Comparison of ENCODE assay signal across 8 mouse cellular contexts in genomic region chr5:124249614-124250591, GRCm38 (mm10). TPM values are rescaled to one million over a fixed set of nuclear protein-coding genes. Genes with fewer than 3 reads are reported as not detected.
DNase-seq lines count a peak whose midpoint lies in the region; ATAC-seq and TF ChIP-seq lines count a peak whose summit lies in the region.

Gene Pitpnm2 (minus strand): TSS chr5:124249760.

- H3K27ac ChIP-seq in cerebellum, adult 2 months (ENCODE audit: insufficient read depth, low read length), result peak within 1 kb of the TSS; percentile 85
- peak within 1 kb of the TSS; percentile 92 for H3K27ac ChIP-seq in gastrocnemius, adult 2 months
- H3K27ac ChIP-seq in hindbrain, embryonic 15.5 days (replicated peaks), result peak within 1 kb of the TSS; percentile 80
- peak within 1 kb of the TSS; percentile 69 for H3K27ac ChIP-seq in limb, embryonic 15.5 days
- H3K27ac ChIP-seq in midbrain, embryonic 15.5 days, result peak within 1 kb of the TSS; percentile 79

- intact Hi-C loops in gastrocnemius, adult 2 months (cut with DNase I), result loop anchor here (2.0 to 5.0 kb wide), 3 partner anchors 43 to 133 kb away; partner anchors contain the start of gene Arl6ip4

- H3K4me3 ChIP-seq in cerebellum, adult 2 months (replicated peaks; ENCODE audit: insufficient read depth, low read depth, low read length), result peak within 1 kb of the TSS; percentile 54
- peak within 1 kb of the TSS; percentile 84 for H3K4me3 ChIP-seq in gastrocnemius, adult 2 months
- peak within 1 kb of the TSS; percentile 54 for H3K4me3 ChIP-seq in hindbrain, embryonic 15.5 days
- peak within 1 kb of the TSS; percentile 74 for H3K4me3 ChIP-seq in limb, embryonic 15.5 days
- H3K4me3 ChIP-seq in midbrain, embryonic 15.5 days, result peak within 1 kb of the TSS; percentile 64

- no peaks in the 10 kb centered on the region for H3K9me3 ChIP-seq in hindbrain, embryonic 15.5 days
- H3K9me3 ChIP-seq in limb, embryonic 15.5 days, result no peaks in the 10 kb centered on the region
- no peaks in the 10 kb centered on the region for H3K9me3 ChIP-seq in midbrain, embryonic 15.5 days

- peaks cover 4% of the 10 kb centered on the region; the same call in 1 of the 2 replicates for H3K36me3 ChIP-seq in hindbrain, embryonic 15.5 days
- H3K36me3 ChIP-seq in limb, embryonic 15.5 days, result peaks cover 19% of the 10 kb centered on the region; the same call in 1 of the 2 replicates
- peaks cover 7% of the 10 kb centered on the region; the same call in 1 of the 2 replicates for H3K36me3 ChIP-seq in midbrain, embryonic 15.5 days (replicated peaks)

- TF ChIP-seq POLR2A in cerebellum, adult 2 months (IDR thresholded peaks at IDR 0.05; ENCODE audit: borderline replicate concordance, insufficient read depth, low read length), result 0 out of 2 replicates have a peak, but pooled peaks have one; percentile 22

- whole genome bisulfite sequencing in cerebellum, adult 2 months, result 1% methylated on average over 83 of the region's 90 CpGs
- WGBS in hindbrain, embryonic 15.5 days, result under 1% methylated on average over 79 of the region's 90 CpGs
- under 1% methylated on average over 72 of the region's 90 CpGs for WGBS in limb, embryonic 15.5 days
- under 1% methylated on average over 69 of the region's 90 CpGs for WGBS in midbrain, embryonic 15.5 days

- H3K27me3 ChIP-seq in cerebellum, adult 2 months (ENCODE audit: control insufficient read depth, insufficient read depth, low read length), result no peaks in the 10 kb centered on the region
- no peaks in the 10 kb centered on the region for H3K27me3 ChIP-seq in hindbrain, embryonic 15.5 days
- no peaks in the 10 kb centered on the region for H3K27me3 ChIP-seq in limb, embryonic 15.5 days
- no peaks in the 10 kb centered on the region for H3K27me3 ChIP-seq in midbrain, embryonic 15.5 days (replicated peaks)

- peak within 1 kb of the TSS; percentile 77 for H3K9ac ChIP-seq in hindbrain, embryonic 15.5 days
- peak within 1 kb of the TSS; percentile 80 for H3K9ac ChIP-seq in limb, embryonic 15.5 days
- H3K9ac ChIP-seq in midbrain, embryonic 15.5 days, result peak within 1 kb of the TSS; percentile 56

- peak; percentile 46 for DNase-seq in urinary bladder, postnatal 14 days (ENCODE audit: low spot score)
- DNase-seq in urinary bladder, adult 18-20 months (ENCODE audit: low spot score in 2 of 2), result no peak
- DNase-seq in cerebellum, adult 2 months, result peak; percentile 71 to 72
- peak; percentile 80 for DNase-seq in gastrocnemius, adult 2 months
- peak; percentile 46 for DNase-seq in testis, postnatal 14 days (ENCODE audit: low spot score)

- H3K4me1 ChIP-seq in cerebellum, adult 2 months (ENCODE audit: control insufficient read depth, insufficient read depth, low read length), result peaks cover 17% of the 10 kb centered on the region; the same call in 1 of the 2 replicates
- peaks cover 32% of the 10 kb centered on the region for H3K4me1 ChIP-seq in hindbrain, embryonic 15.5 days (replicated peaks)
- H3K4me1 ChIP-seq in limb, embryonic 15.5 days, result peaks cover 20% of the 10 kb centered on the region
- peaks cover 29% of the 10 kb centered on the region for H3K4me1 ChIP-seq in midbrain, embryonic 15.5 days

- H3K4me2 ChIP-seq in hindbrain, embryonic 15.5 days, result peak within 1 kb of the TSS; percentile 88
- H3K4me2 ChIP-seq in limb, embryonic 15.5 days, result peak within 1 kb of the TSS; percentile 81
- H3K4me2 ChIP-seq in midbrain, embryonic 15.5 days, result peak within 1 kb of the TSS; percentile 83

- no peak for TF ChIP-seq CTCF in cerebellum, adult 2 months (IDR thresholded peaks at IDR 0.05; ENCODE audit: borderline replicate concordance, insufficient read depth, low read depth, low read length)
- peak; percentile 28 for TF ChIP-seq CTCF in gastrocnemius, adult 2 months (IDR thresholded peaks at IDR 0.05)

- peak; percentile 83 for ATAC-seq in hindbrain, embryonic 15.5 days (ENCODE audit: low FRiP score, low read depth)
- ATAC-seq in limb, embryonic 15.5 days (ENCODE audit: insufficient number of reproducible peaks, low FRiP score, low TSS enrichment, low read depth), result peak; percentile 80
- ATAC-seq in midbrain, embryonic 15.5 days (replicated peaks), result peak; percentile 78

RNA-seq across cellular contexts. Expression of gene Pitpnm2, which starts in this region (rescaled TPM):
- polyA plus RNA-seq in cerebellum, adult 2 months (2012; rRNA removed), result 54.2 and 64.2 TPM in 2 replicates
- total RNA-seq in gastrocnemius, adult 2 months (2021), result 10 to 100 TPM; 18.1 to 28.4 TPM
- polyA plus RNA-seq in hindbrain, embryonic 15.5 days (2015; fragmentation: Nextera tagmentation; extraction: Ambion mirVana), result 10.8 and 11.5 TPM in 2 replicates
- 4.8 and 5.2 TPM in 2 replicates for polyA plus RNA-seq in limb, embryonic 15.5 days (2015; fragmentation: Nextera tagmentation; extraction: Ambion mirVana)
- 11.8 and 13.0 TPM in 2 replicates for polyA plus RNA-seq in midbrain, embryonic 15.5 days (2015; fragmentation: Nextera tagmentation; extraction: Ambion mirVana)

Comparison
In these comparisons a context has a peak if more than half of its experiments do, and no peak if none do; other contexts are left out.
1. DNase-seq: peak in urinary bladder, postnatal 14 days (single experiment), cerebellum, adult 2 months (2 of 2), gastrocnemius, adult 2 months (single experiment) and testis, postnatal 14 days (single experiment); none in urinary bladder, adult 18-20 months (0 of 2).
2. Peak in every context shown above with its lines, with median percentiles within 50 percentile points of each other: H3K27ac ChIP-seq, H3K4me3 ChIP-seq, ATAC-seq, H3K4me2 ChIP-seq and H3K9ac ChIP-seq.